Mouse (Mus musculus): ENCODE data around the gene Ankef1. TPM values are rescaled to one million over a fixed set of nuclear protein-coding genes. Genes with fewer than 3 reads are reported as not detected.

The Ankef1 gene
- polyA plus RNA-seq, 1 experiment from 2014 or later = 0.74 TPM

GRCm38 (mm10) chr2:136562336-136562735, 60.6 kb downstream of the Ankef1 start:
- H3K36me3 ChIP-seq (ENCODE audit: control insufficient read depth, insufficient read depth, low read length) = no peaks in the 10 kb centered on the region
- ATAC-seq (ENCODE audit: low FRiP score) = no peak
- 90% methylated on average over 1 of the region's 1 CpGs for WGBS

GRCm38 (mm10) chr2:136570856-136571255, 69.1 kb downstream of the Ankef1 start:
- Histone ChIP-seq H3K27ac (ENCODE audit: low read depth, low read length) (no peak overlapping the region), H3K4me3 (ENCODE audit: low read depth, low read length) (no peak overlapping the region), H3K36me3 (ENCODE audit: control insufficient read depth, insufficient read depth, low read length) (no peaks in the 10 kb centered on the region), H3K4me1 (replicated peaks; ENCODE audit: control insufficient read depth, insufficient read depth, low read length) (no peaks in the 10 kb centered on the region), H3K27me3 (ENCODE audit: control insufficient read depth, insufficient read depth, low read length) (no peaks in the 10 kb centered on the region), H3K9ac (ENCODE audit: low read depth, low read length) (no peak overlapping the region), H3K4me2 (replicated peaks; ENCODE audit: low read depth, low read length) (no peak overlapping the region), H3K9me3 (ENCODE audit: control insufficient read depth, low read length) (no peaks in the 10 kb centered on the region)
- no peak for DNase-seq (ENCODE audit: low spot score)
- no peak for ATAC-seq (ENCODE audit: low FRiP score)
- 84% methylated on average over 2 of the region's 2 CpGs for WGBS

More at GRCm38 (mm10) chr2:136562336-136562735, 60.6 kb downstream of the Ankef1 start:
- Histone ChIP-seq H3K4me2 (replicated peaks; ENCODE audit: low read depth, low read length) (no peak overlapping the region), H3K4me1 (replicated peaks; ENCODE audit: control insufficient read depth, insufficient read depth, low read length) (no peaks in the 10 kb centered on the region), H3K27me3 (ENCODE audit: control insufficient read depth, insufficient read depth, low read length) (no peaks in the 10 kb centered on the region), H3K9me3 (ENCODE audit: control insufficient read depth, low read length) (no peaks in the 10 kb centered on the region), H3K27ac (ENCODE audit: low read depth, low read length) (no peak overlapping the region), H3K9ac (ENCODE audit: low read depth, low read length) (no peak overlapping the region), H3K4me3 (ENCODE audit: low read depth, low read length) (no peak overlapping the region)
- no peak for DNase-seq (ENCODE audit: low spot score)

- H3K9ac ChIP-seq (ENCODE audit: low read depth, low read length) = no peak overlapping the region
- no peaks in the 10 kb centered on the region for H3K9me3 ChIP-seq (ENCODE audit: control insufficient read depth, low read length)
- no peaks in the 10 kb centered on the region for H3K4me1 ChIP-seq (replicated peaks; ENCODE audit: control insufficient read depth, insufficient read depth, low read length)
- H3K4me3 ChIP-seq (ENCODE audit: low read depth, low read length) = no peak overlapping the region
- ATAC-seq (ENCODE audit: low FRiP score) = no peak
- no peaks in the 10 kb centered on the region for H3K27me3 ChIP-seq (ENCODE audit: control insufficient read depth, insufficient read depth, low read length)
- H3K36me3 ChIP-seq (ENCODE audit: control insufficient read depth, insufficient read depth, low read length) = no peaks in the 10 kb centered on the region
- no peak for DNase-seq (ENCODE audit: low spot score)
- no peak overlapping the region for H3K4me2 ChIP-seq (replicated peaks; ENCODE audit: low read depth, low read length)
- no peak overlapping the region for H3K27ac ChIP-seq (ENCODE audit: low read depth, low read length)
- 70% methylated on average over 2 of the region's 2 CpGs for WGBS
Observed at GRCm38 (mm10) chr2:136582762-136583161, 81.1 kb downstream of the Ankef1 start.

DNA sequence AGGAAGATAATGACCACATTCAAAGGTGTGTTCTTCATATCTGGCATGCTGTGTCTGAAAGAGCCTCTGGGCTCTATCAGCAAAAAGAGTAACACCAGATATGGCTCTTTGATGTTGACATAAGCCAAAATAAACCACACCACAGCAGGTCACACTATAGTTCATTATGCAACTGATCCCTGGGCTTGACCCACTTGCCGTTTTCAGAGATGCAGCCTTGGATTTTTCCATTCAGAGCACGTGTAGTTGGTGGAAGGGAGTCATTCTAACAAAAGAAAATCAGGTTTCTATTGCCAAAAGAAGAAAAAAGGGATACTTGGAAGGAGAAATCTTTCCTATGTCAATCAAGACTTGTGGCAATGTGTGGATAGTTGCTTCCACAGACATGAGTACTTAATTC, 87.1 kb downstream of the Ankef1 start:
- H3K27me3 ChIP-seq (ENCODE audit: control insufficient read depth, insufficient read depth, low read length) = no peaks in the 10 kb centered on the region
- no peaks in the 10 kb centered on the region for H3K36me3 ChIP-seq (ENCODE audit: control insufficient read depth, insufficient read depth, low read length)
- H3K9ac ChIP-seq (ENCODE audit: low read depth, low read length) = no peak overlapping the region
- no peak overlapping the region for H3K27ac ChIP-seq (ENCODE audit: low read depth, low read length)
- H3K4me2 ChIP-seq (replicated peaks; ENCODE audit: low read depth, low read length) = no peak overlapping the region
- DNase-seq (ENCODE audit: low spot score) (no peak), ATAC-seq (ENCODE audit: low FRiP score) (no peak)
- no peak overlapping the region for H3K4me3 ChIP-seq (ENCODE audit: low read depth, low read length)
- H3K9me3 ChIP-seq (ENCODE audit: control insufficient read depth, low read length) = no peaks in the 10 kb centered on the region
- H3K4me1 ChIP-seq (replicated peaks; ENCODE audit: control insufficient read depth, insufficient read depth, low read length) = no peaks in the 10 kb centered on the region
- 45% methylated on average over 2 of the region's 2 CpGs for WGBS

- no peaks in the 10 kb centered on the region for H3K36me3 ChIP-seq (ENCODE audit: control insufficient read depth, insufficient read depth, low read length)
- no peak overlapping the region for H3K9ac ChIP-seq (ENCODE audit: low read depth, low read length)
- no peaks in the 10 kb centered on the region for H3K4me1 ChIP-seq (replicated peaks; ENCODE audit: control insufficient read depth, insufficient read depth, low read length)
- H3K9me3 ChIP-seq (ENCODE audit: control insufficient read depth, low read length) = no peaks in the 10 kb centered on the region
- WGBS = 25% methylated on average over 3 of the region's 3 CpGs
- DNase-seq (ENCODE audit: low spot score) (peak; percentile 62), ATAC-seq (ENCODE audit: low FRiP score) (peak; percentile 66; the same call in 1 of the 2 replicates)
- H3K27me3 ChIP-seq (ENCODE audit: control insufficient read depth, insufficient read depth, low read length) = no peaks in the 10 kb centered on the region
- no peak overlapping the region for H3K27ac ChIP-seq (ENCODE audit: low read depth, low read length)
- no peak overlapping the region for H3K4me2 ChIP-seq (replicated peaks; ENCODE audit: low read depth, low read length)
- H3K4me3 ChIP-seq (ENCODE audit: low read depth, low read length) = no peak overlapping the region
Observed at GRCm38 (mm10) chr2:136596451-136596850, 94.7 kb downstream of the Ankef1 start.

GRCm38 (mm10) chr2:136598743-136599142, 97.0 kb downstream of the Ankef1 start:
- H3K4me2 ChIP-seq (replicated peaks; ENCODE audit: low read depth, low read length) = no peak overlapping the region
- WGBS = 84% methylated on average over 6 of the region's 6 CpGs
- DNase-seq (ENCODE audit: low spot score) = no peak
- no peak for ATAC-seq (ENCODE audit: low FRiP score)
- no peak overlapping the region for H3K9ac ChIP-seq (ENCODE audit: low read depth, low read length)
- H3K27ac ChIP-seq (ENCODE audit: low read depth, low read length) = no peak overlapping the region
- no peaks in the 10 kb centered on the region for H3K4me1 ChIP-seq (replicated peaks; ENCODE audit: control insufficient read depth, insufficient read depth, low read length)
- H3K4me3 ChIP-seq (ENCODE audit: low read depth, low read length) = no peak overlapping the region
- H3K36me3 ChIP-seq (ENCODE audit: control insufficient read depth, insufficient read depth, low read length) = no peaks in the 10 kb centered on the region
- no peaks in the 10 kb centered on the region for H3K27me3 ChIP-seq (ENCODE audit: control insufficient read depth, insufficient read depth, low read length)
- no peaks in the 10 kb centered on the region for H3K9me3 ChIP-seq (ENCODE audit: control insufficient read depth, low read length)

- H3K27ac ChIP-seq (ENCODE audit: low read depth, low read length) = no peak overlapping the region
- no peaks in the 10 kb centered on the region for H3K4me1 ChIP-seq (replicated peaks; ENCODE audit: control insufficient read depth, insufficient read depth, low read length)
- WGBS = 84% methylated on average over 5 of the region's 5 CpGs
- H3K27me3 ChIP-seq (ENCODE audit: control insufficient read depth, insufficient read depth, low read length) = no peaks in the 10 kb centered on the region
- no peaks in the 10 kb centered on the region for H3K36me3 ChIP-seq (ENCODE audit: control insufficient read depth, insufficient read depth, low read length)
- H3K4me2 ChIP-seq (replicated peaks; ENCODE audit: low read depth, low read length) = no peak overlapping the region
- no peak for DNase-seq (ENCODE audit: low spot score)
- H3K4me3 ChIP-seq (ENCODE audit: low read depth, low read length) = no peak overlapping the region
- no peak overlapping the region for H3K9ac ChIP-seq (ENCODE audit: low read depth, low read length)
- no peak for ATAC-seq (ENCODE audit: low FRiP score)
- H3K9me3 ChIP-seq (ENCODE audit: control insufficient read depth, low read length) = no peaks in the 10 kb centered on the region
Observed at GRCm38 (mm10) chr2:136600651-136601170, 99.0 kb downstream of the Ankef1 start.

DNA sequence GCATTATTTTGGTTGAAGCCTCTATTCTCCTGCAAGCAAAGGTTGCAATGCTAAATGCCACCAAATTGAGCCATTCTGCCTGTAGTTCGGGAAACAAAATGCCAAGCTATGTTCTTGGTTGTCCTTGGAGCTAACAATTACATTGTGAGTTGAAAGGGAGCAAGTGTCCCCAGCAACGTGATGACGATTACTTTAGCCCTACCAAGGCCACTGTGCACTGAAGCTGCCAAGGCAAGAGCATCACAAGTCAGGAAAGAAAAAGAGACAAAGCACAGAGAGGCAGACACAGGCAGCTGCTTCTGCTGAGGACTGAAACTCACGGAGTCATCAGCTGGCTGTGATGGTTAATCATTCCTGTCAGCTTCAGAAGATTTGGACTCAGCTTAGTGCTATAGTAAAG, 99.5 kb downstream of the Ankef1 start:
- ATAC-seq (ENCODE audit: low FRiP score) (no peak), DNase-seq (ENCODE audit: low spot score) (no peak)
- no peaks in the 10 kb centered on the region for H3K36me3 ChIP-seq (ENCODE audit: control insufficient read depth, insufficient read depth, low read length)
- no peak overlapping the region for H3K9ac ChIP-seq (ENCODE audit: low read depth, low read length)
- no peak overlapping the region for H3K27ac ChIP-seq (ENCODE audit: low read depth, low read length)
- no peak overlapping the region for H3K4me2 ChIP-seq (replicated peaks; ENCODE audit: low read depth, low read length)
- no peaks in the 10 kb centered on the region for H3K4me1 ChIP-seq (replicated peaks; ENCODE audit: control insufficient read depth, insufficient read depth, low read length)
- 62% methylated on average over 4 of the region's 4 CpGs for WGBS
- H3K9me3 ChIP-seq (ENCODE audit: control insufficient read depth, low read length) = no peaks in the 10 kb centered on the region
- H3K27me3 ChIP-seq (ENCODE audit: control insufficient read depth, insufficient read depth, low read length) = no peaks in the 10 kb centered on the region
- no peak overlapping the region for H3K4me3 ChIP-seq (ENCODE audit: low read depth, low read length)

All from hindbrain, embryonic 11.5 days (tissue).